In genomic region chr1:128358916-128359553, GRCm38 (mm10) we compare ENCODE assay signal across 8 mouse cellular contexts. TPM values are rescaled to one million over a fixed set of nuclear protein-coding genes. Genes with fewer than 3 reads are reported as not detected.
DNase-seq lines count a peak whose midpoint lies in the region; ATAC-seq and TF ChIP-seq lines count a peak whose summit lies in the region.

No protein-coding gene starts in this region.

- H3K4me1 ChIP-seq in heart, embryonic 11.5 days (ENCODE audit: control insufficient read depth, insufficient read depth, low read length) = 0 out of 2 replicates have a peak, but pooled peaks cover 7% of the 10 kb centered on the region
- peaks cover 15% of the 10 kb centered on the region for H3K4me1 ChIP-seq in hindbrain, embryonic 15.5 days (replicated peaks)
- H3K4me1 ChIP-seq in lung, postnatal 0 days (ENCODE audit: insufficient read depth, low read depth, low read length) = peaks cover 8% of the 10 kb centered on the region; the same call in 1 of the 2 replicates

- H3K27ac ChIP-seq in heart, embryonic 11.5 days (ENCODE audit: low read depth, low read length) = peak overlapping the region; percentile 91
- peak overlapping the region; percentile 80 for H3K27ac ChIP-seq in hindbrain, embryonic 15.5 days (replicated peaks)
- H3K27ac ChIP-seq in lung, postnatal 0 days (ENCODE audit: low read length) = peak overlapping the region; percentile 60

- H3K9ac ChIP-seq in heart, embryonic 11.5 days (ENCODE audit: low read depth, low read length) = peak overlapping the region; percentile 90
- H3K9ac ChIP-seq in hindbrain, embryonic 15.5 days = peak overlapping the region; percentile 77
- H3K9ac ChIP-seq in lung, postnatal 0 days (replicated peaks; ENCODE audit: low read depth) = peak overlapping the region; percentile 2; the same call in 1 of the 2 replicates

- H3ac ChIP-seq in C2C12 (ENCODE audit: control insufficient read depth, insufficient read length, low read depth) = peak overlapping the region; percentile 93

- no peaks in the 10 kb centered on the region for H3K9me3 ChIP-seq in heart, embryonic 11.5 days (replicated peaks; ENCODE audit: control insufficient read depth, low read length)
- H3K9me3 ChIP-seq in hindbrain, embryonic 15.5 days = no peaks in the 10 kb centered on the region
- H3K9me3 ChIP-seq in lung, postnatal 0 days (ENCODE audit: low read length) = no peaks in the 10 kb centered on the region

- DNase-seq in heart, adult 8-10 months (ENCODE audit: low spot score) = no peak
- peak; percentile 36 for DNase-seq in brain, adult 2 months (ENCODE audit: low read depth, low spot score)
- DNase-seq in lung, postnatal 0 days (ENCODE audit: low spot score) = peak; percentile 78
- DNase-seq in B cell, adult 2 months = no peak
- no peak for DNase-seq in frontal cortex, adult 2 months (ENCODE audit: extremely low spot score in 1 of 2, low spot score in 1 of 2)

- peak overlapping the region; percentile 86 for H3K4me3 ChIP-seq in heart, embryonic 11.5 days (ENCODE audit: low read depth, low read length)
- H3K4me3 ChIP-seq in C2C12 (ENCODE audit: insufficient read depth, poor library complexity, severe bottlenecking) = peak overlapping the region; percentile 71
- peak overlapping the region; percentile 98 for H3K4me3 ChIP-seq in hindbrain, embryonic 15.5 days
- H3K4me3 ChIP-seq in lung, postnatal 0 days (ENCODE audit: low read depth, low read length) = peak overlapping the region; percentile 72

- peaks cover 43% of the 10 kb centered on the region for H3K79me2 ChIP-seq in C2C12 (ENCODE audit: control insufficient read depth, insufficient read depth)

- H3K4me2 ChIP-seq in heart, embryonic 11.5 days = peak overlapping the region; percentile 74
- H3K4me2 ChIP-seq in hindbrain, embryonic 15.5 days = peak overlapping the region; percentile 81
- H3K4me2 ChIP-seq in lung, postnatal 0 days (replicated peaks; ENCODE audit: low read depth, low read length) = peak overlapping the region; percentile 68

- H3K36me3 ChIP-seq in heart, embryonic 11.5 days (ENCODE audit: control insufficient read depth, insufficient read depth, low read length) = peaks cover 20% of the 10 kb centered on the region
- H3K36me3 ChIP-seq in C2C12 (ENCODE audit: control insufficient read depth, insufficient read depth) = peaks cover 58% of the 10 kb centered on the region
- H3K36me3 ChIP-seq in hindbrain, embryonic 15.5 days = peaks cover 17% of the 10 kb centered on the region
- peaks cover 10% of the 10 kb centered on the region for H3K36me3 ChIP-seq in lung, postnatal 0 days (ENCODE audit: insufficient read depth, low read length)

- under 1% methylated on average over 35 of the region's 35 CpGs for WGBS in heart, embryonic 11.5 days (ENCODE audit: insufficient replicate concordance)
- under 1% methylated on average over 35 of the region's 35 CpGs for WGBS in hindbrain, embryonic 15.5 days
- under 1% methylated on average over 35 of the region's 35 CpGs for WGBS in lung, postnatal 0 days

- no peak for TF ChIP-seq CTCF in C2C12 (IDR thresholded peaks at IDR 0.05; ENCODE audit: control insufficient read depth, insufficient read depth, insufficient read length)
- peak; percentile 29 for TF ChIP-seq CTCF in lung, postnatal 0 days (IDR thresholded peaks at IDR 0.05)

- TF ChIP-seq EP300 in lung, postnatal 0 days (IDR thresholded peaks at IDR 0.05) = no peak

- H3K27me3 ChIP-seq in heart, embryonic 11.5 days (ENCODE audit: control insufficient read depth, insufficient read depth, low read length) = no peaks in the 10 kb centered on the region
- H3K27me3 ChIP-seq in C2C12 (ENCODE audit: control insufficient read depth, insufficient read depth, insufficient read length) = no peaks in the 10 kb centered on the region
- no peaks in the 10 kb centered on the region for H3K27me3 ChIP-seq in hindbrain, embryonic 15.5 days
- H3K27me3 ChIP-seq in lung, postnatal 0 days (replicated peaks; ENCODE audit: insufficient read depth, low read length) = no peaks in the 10 kb centered on the region

- ATAC-seq in heart, embryonic 11.5 days (replicated peaks; ENCODE audit: insufficient number of reproducible peaks, low FRiP score, low TSS enrichment) = peak; percentile 79
- peak; percentile 88 for ATAC-seq in hindbrain, embryonic 15.5 days (ENCODE audit: low FRiP score, low read depth)
- ATAC-seq in lung, postnatal 0 days = peak; percentile 81

- peaks cover 34% of the 10 kb centered on the region for H3K79me3 ChIP-seq in C2C12 (ENCODE audit: low read depth)

TF ChIP-seq in C2C12, 6 proteins besides CTCF, POLR2A, EP300 and RAD21:
- TF ChIP-seq USF1 (IDR thresholded peaks at IDR 0.05; ENCODE audit: low read depth) = no peak
- no peak for TF ChIP-seq CEBPB (IDR thresholded peaks at IDR 0.05; ENCODE audit: low read depth)
TF ChIP-seq in C2C12: peak in this region for 0.

RNA-seq across cellular contexts. Expression of gene Mcm6, which starts 0.4 kb away (rescaled TPM):
- 192 and 204 TPM in 2 replicates for polyA plus RNA-seq in heart, embryonic 11.5 days (2014; fragmentation: Nextera tagmentation; extraction: Ambion mirVana)
- total RNA-seq in heart, adult 8-10 months (2022) = 1 to 10 TPM; 4.9 to 6.2 (median 5.5) TPM
- 110 TPM for polyA plus RNA-seq in C2C12 (2012; fragmentation: generic; extraction: Trizol)
- 74.1 and 75.5 TPM in 2 replicates for polyA plus RNA-seq in hindbrain, embryonic 15.5 days (2015; fragmentation: Nextera tagmentation; extraction: Ambion mirVana)
- polyA plus RNA-seq in lung, postnatal 0 days (2015; fragmentation: Nextera tagmentation; extraction: Ambion mirVana) = 37.8 and 38.5 TPM in 2 replicates
- polyA plus RNA-seq in frontal cortex, adult 2 months (2012; rRNA removed) = 8.9 and 11.2 TPM in 2 replicates

RNA-seq across cellular contexts. Expression of gene Lct, which starts 30.9 kb away (rescaled TPM):
- 0.03 TPM in 1 of 2 replicates, not detected in the other for polyA plus RNA-seq in heart, embryonic 11.5 days (2014; fragmentation: Nextera tagmentation; extraction: Ambion mirVana)
- not detected for total RNA-seq in heart, adult 8-10 months (2022)
- 0.06 TPM for polyA plus RNA-seq in C2C12 (2012; fragmentation: generic; extraction: Trizol)
- polyA plus RNA-seq in hindbrain, embryonic 15.5 days (2015; fragmentation: Nextera tagmentation; extraction: Ambion mirVana) = 0.27 and 0.37 TPM in 2 replicates
- not detected in 2 replicates for polyA plus RNA-seq in lung, postnatal 0 days (2015; fragmentation: Nextera tagmentation; extraction: Ambion mirVana)
- 0.42 and 0.92 TPM in 2 replicates for polyA plus RNA-seq in frontal cortex, adult 2 months (2012; rRNA removed)

RNA-seq across cellular contexts. Expression of gene Dars, which starts 58.1 kb away (rescaled TPM):
- 71.1 and 79.2 TPM in 2 replicates for polyA plus RNA-seq in heart, embryonic 11.5 days (2014; fragmentation: Nextera tagmentation; extraction: Ambion mirVana)
- 10 to 100 TPM; 64.0 to 71.4 (median 65.7) TPM for total RNA-seq in heart, adult 8-10 months (2022)
- 52.3 TPM for polyA plus RNA-seq in C2C12 (2012; fragmentation: generic; extraction: Trizol)
- 137 and 139 TPM in 2 replicates for polyA plus RNA-seq in hindbrain, embryonic 15.5 days (2015; fragmentation: Nextera tagmentation; extraction: Ambion mirVana)
- polyA plus RNA-seq in lung, postnatal 0 days (2015; fragmentation: Nextera tagmentation; extraction: Ambion mirVana) = 68.5 and 80.8 TPM in 2 replicates
- polyA plus RNA-seq in frontal cortex, adult 2 months (2012; rRNA removed) = 39.9 and 45.7 TPM in 2 replicates

Comparison
In these comparisons a context has a peak if more than half of its experiments do, and no peak if none do; other contexts are left out.
1. H3K9ac ChIP-seq: peak in every context shown above with its lines; median percentile 90 in heart, embryonic 11.5 days; 77 in hindbrain, embryonic 15.5 days; 2 in lung, postnatal 0 days.
2. DNase-seq: peak in brain, adult 2 months (single experiment) and lung, postnatal 0 days (single experiment); none in heart, adult 8-10 months (single experiment), B cell, adult 2 months (0 of 2) and frontal cortex, adult 2 months (0 of 2).
3. Peak in every context shown above with its lines, with median percentiles within 50 percentile points of each other: ATAC-seq, H3K27ac ChIP-seq, H3K4me2 ChIP-seq and H3K4me3 ChIP-seq.